Mouse (Mus musculus) left cerebral cortex, adult 8-10 months (tissue): Measurements from ENCODE around the gene Parp6. TPM values are rescaled to one million over a fixed set of nuclear protein-coding genes. Genes with fewer than 3 reads are reported as not detected.

Experiments used
- DNase-seq, 2 experiments: peaks; one replicate each; pipeline ENCODE4 v3.0.0; 2022; ENCODE audit warnings: low spot score in 2 of 2
- total RNA-seq, 4 experiments: library from RNA; stranded (reverse); gene quantifications; 2 replicates each; pipeline ENCODE4 v1.2.4; 2022

Gene Parp6
- total RNA-seq: 100 to 1,000 TPM; 126 to 142 (median 130) TPM

- DNase-seq: peak; percentile 99
Observed at GRCm38 (mm10) chr9:59616622-59617306, at the start of gene Parp6. TSS of gene Parp6 (plus strand) at chr9:59617284.

- no peak for DNase-seq
Observed at GRCm38 (mm10) chr9:59571852-59572251, 45.2 kb upstream of the Parp6 start.

- no peak for DNase-seq
Observed at GRCm38 (mm10) chr9:59577401-59577800, 39.7 kb upstream of the Parp6 start.

DNA sequence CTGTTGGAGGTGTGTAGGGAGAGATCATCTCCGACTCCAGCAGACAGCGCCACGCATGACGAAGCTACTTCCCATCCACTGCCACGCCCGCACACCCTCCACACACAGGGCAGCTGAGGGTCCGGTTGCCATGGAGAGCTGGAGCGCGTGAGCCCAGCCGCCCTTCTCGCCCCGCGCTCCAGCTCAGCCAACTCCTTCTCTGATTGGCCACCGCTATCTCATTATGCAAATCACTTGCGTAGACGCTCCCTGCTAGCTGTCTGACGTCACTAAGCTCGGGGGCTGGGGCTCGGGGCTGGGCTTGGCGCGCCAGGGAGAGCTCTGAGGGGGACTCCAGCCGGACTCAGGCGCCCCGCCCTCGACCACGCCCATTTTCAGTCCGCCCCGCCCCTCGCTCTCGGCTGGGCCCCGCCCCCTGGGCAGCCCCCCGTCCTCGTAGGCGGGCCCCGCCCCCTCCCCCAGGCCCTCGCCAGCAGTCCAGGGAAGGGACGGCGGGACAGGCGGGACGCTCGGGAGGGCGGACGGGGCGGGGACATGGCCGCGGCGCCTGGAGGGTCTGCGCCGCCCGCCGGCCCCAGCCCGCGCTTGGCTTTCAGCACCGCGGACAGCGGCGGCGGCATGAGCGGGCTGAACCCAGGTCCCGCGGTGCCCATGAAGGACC is 39.1 kb upstream of the Parp6 start, which contains the start of gene Celf6:
TSS of gene Celf6 (plus strand) at position 74 of the 661 bp plus-strand sequence.
- peak; percentile 75 to 94 for DNase-seq

GRCm38 (mm10) chr9:59578505-59578867 is 38.6 kb upstream of the Parp6 start:
- DNase-seq: no peak

GRCm38 (mm10) chr9:59584871-59585308 is 32.2 kb upstream of the Parp6 start:
- DNase-seq: peak in 1 of 2 experiments; percentile 67

DNA sequence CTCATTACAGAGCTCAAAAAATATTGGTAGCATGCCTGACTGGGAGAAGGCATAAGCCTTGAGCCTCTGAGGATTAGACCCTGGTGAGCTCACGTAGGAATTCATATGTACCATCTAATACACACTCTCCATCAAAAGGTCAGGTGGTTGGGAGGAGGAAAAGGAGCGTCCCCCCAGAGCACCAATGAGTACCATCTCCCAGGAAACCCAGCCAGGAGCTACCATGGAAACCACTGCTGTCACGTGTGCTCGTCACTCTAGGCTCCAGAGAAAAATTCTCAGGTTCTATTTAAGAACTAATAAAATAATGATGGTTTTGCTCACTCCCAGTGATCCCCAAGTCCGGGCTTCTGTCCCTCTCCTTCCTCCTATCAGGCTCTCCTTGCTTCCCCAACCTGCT is 28.8 kb upstream of the Parp6 start:
- DNase-seq: peak in 1 of 2 experiments; percentile 41

DNA sequence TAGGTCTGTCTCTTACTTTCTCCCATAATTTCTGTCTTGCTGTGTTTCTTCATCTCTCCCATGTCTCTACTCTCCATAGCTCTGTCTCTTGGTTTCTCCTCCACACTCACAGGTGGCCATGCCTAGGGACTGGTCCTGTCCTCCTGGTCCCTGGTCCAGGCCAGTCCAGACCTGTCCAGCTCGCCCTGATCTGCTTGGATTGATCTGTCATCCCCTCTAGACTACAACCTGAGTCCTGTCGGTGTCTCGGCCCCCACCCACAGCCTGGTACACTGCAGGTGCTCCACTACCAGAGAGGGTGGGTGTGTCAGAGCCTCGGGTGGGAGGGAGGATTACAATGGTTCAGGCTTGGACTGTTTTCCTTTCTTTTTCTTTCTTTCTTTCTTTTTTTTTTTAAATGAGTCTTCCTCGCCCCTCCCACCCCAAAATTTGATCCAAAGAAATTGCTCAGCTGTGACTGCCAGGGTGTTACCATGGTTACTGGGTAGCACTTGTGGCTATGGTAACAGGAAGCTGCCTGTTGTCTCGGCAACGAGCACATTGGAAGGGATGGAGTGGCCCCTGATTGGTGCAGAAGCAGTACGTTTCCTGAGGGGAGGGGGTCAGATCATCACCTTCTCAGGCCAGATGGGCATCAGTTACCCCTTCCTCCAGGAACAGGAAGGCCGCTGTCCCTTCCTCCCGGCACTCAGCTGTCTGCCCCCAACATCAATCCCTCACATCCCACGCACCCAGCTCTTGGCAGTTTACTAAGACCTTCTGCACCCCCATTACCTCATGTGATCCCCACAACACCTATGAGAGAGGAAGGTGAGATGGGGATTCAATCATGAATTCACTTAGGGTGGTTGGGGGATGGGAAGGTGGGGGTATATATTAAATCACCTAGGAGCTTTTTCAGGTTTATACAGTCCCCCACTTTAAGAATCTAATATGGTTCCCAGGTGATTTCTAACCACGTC is 28.1 kb upstream of the Parp6 start:
- peak in 1 of 2 experiments; percentile 92 for DNase-seq

- peak in 1 of 2 experiments; percentile 80 for DNase-seq
Observed at GRCm38 (mm10) chr9:59589703-59590439, 27.2 kb upstream of the Parp6 start.

DNA sequence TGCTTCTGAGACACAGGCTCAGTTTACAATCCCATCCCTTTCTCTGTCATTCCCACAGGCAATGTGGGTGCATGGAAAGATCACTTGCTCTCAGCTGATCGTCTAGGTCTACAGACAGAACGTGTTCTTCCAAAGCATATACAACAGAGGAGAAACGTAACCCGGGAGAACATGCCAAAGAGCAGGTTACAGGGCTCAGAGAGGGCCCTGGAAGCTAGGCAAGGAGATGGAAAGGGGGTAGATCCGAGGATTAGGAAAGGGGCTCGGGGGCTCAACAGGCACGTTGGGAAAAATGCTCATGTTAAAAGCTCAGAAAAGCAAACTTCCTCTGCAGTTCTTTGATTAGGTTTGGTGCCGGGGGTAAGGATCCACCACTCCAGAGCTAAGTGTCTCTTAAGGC is 15.4 kb upstream of the Parp6 start:
- DNase-seq: no peak

DNA sequence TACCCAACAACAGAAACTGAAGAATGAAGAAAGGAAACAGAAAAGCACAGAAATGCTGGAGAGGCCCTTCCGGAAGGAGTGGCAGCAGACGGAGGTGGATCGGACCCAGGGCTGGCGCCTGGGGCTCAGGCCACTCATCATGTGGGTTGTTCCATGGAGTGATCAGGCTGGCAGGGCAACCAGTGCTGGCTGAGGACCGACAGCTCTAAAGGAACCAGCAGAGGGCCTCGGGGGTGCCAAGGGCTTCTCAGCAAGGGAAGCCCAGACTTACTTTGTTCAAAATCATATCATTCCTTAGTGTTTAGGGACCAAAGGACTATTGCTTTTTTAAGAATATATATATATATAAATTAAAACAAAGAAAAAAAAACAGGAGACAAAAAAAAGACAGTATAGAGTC is 11.1 kb upstream of the Parp6 start:
- no peak for DNase-seq

DNA sequence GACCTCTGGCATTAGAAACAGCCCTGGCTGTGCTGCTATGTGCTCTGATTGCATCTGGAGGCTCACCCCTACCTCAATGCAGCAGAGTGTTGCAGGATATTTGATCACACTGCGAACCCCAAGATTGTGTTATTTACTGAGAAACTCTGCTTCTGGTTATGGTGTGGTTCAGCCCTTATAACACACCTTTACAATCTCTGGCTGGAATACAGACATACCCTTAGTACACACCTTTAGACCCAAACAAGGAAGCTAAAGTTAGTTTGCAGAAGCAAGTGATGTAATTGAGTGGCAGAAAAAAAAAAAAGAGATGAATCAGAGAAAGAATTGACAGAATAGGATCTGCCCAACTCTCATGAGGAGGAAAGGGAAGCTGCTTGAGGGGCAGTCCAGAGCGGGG is 6.1 kb upstream of the Parp6 start:
- no peak for DNase-seq

- DNase-seq: no peak
Observed at GRCm38 (mm10) chr9:59615797-59616196, 1.3 kb upstream of the Parp6 start.

GRCm38 (mm10) chr9:59617307-59617973 is 356 bp downstream of the Parp6 start:
- peak in 1 of 2 experiments; percentile 29 for DNase-seq

GRCm38 (mm10) chr9:59638372-59638771 is 21.3 kb downstream of the Parp6 start:
- no peak for DNase-seq

GRCm38 (mm10) chr9:59639936-59640335 is 22.9 kb downstream of the Parp6 start:
- DNase-seq: no peak

DNA sequence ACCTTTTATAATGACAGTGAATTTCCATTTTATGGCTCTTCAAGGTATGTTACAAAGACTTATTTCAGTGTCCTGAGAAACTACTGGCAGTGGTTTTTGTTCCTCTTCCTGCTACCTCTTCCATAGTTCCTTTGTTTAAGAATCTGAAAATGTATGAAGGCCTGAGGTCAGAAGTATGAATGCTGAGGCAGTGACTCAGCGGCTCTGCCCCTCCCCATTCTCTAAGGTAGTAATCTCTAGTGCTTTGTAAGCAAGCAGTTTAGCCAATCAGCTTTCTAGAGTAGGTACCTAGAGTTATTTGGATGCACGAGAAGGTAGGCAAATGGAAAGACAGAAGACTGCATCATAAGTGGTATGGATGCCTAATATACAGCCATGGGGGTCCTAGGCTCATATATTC is 24.2 kb downstream of the Parp6 start:
- DNase-seq: no peak

- no peak for DNase-seq
Observed at GRCm38 (mm10) chr9:59649911-59650310, 32.8 kb downstream of the Parp6 start.

DNA sequence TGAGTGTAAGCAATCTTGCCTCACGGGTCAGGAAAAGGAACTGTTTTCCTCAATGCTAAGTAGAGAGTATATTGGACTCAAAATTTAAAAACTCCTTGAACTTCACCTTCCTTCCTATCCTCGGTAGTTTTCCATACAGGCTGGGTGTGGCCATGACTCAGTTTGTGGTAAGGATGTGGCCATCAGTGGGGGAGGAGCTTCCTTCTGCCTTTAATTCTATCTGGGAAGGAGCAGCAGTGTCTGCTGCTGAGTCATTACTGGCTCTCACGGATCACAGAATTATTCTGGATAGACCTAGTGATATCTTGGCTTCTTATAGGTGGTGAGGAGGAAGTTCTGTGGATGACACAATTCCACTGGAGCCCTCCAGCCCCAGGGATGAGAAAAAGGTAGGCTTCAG is 36.3 kb downstream of the Parp6 start:
- no peak for DNase-seq

DNA sequence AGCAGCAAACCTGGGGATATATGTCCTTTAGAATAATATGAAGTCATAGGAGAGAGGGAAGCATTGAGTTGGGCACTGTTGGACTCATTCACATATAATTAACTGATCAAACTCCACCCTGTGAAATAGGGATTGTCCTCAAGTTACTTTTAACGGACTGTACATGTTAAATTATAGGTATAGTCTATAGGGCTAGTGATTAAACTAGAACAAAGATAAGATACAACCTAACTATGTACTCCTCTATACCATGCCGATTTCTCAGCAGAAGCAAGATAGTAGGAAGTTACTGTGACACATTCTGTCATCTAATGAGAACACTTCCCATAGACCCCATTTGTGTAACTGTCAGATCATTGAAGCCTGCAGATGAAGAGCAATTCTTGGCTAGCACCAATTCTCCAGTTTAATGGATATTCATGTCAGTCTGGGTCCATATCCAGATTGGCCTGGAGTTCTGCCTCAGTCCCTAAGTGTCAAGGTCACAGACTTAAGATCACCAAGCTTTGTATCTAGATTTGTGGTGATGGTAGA is 37.4 kb downstream of the Parp6 start:
- no peak for DNase-seq
